Mouse (Mus musculus) neural tube, embryonic 11.5 days (tissue): ENCODE measurements around the gene Igfbp4. TPM values are rescaled to one million over a fixed set of nuclear protein-coding genes. Genes with fewer than 3 reads are reported as not detected.

Source experiments
- ATAC-seq: fragments of 200-750 bp; cut with Nextera tagmentation; 2 replicates; pipeline ENCODE4 v1.8.0; 2017; ENCODE audit warnings: moderate number of reproducible peaks, mild to moderate bottlenecking, moderate TSS enrichment, moderate library complexity; ENCODE audit not compliant: insufficient read depth, low FRiP score, low TSS enrichment
- DNase-seq: peaks from one replicate; pipeline ENCODE4 v3.0.0-alpha.2; 2015; ENCODE audit warnings: low spot score
- H3K27ac ChIP-seq: fragments of 300-500 bp; sonication (generic); 2 replicates; pipeline ENCODE4 v1.5.1; 2014; ENCODE audit warnings: low read depth, mild to moderate bottlenecking, low read length
- H3K27me3 ChIP-seq: fragments of 300-500 bp; sonication (generic); 2 replicates; pipeline ENCODE4 v1.6.1; 2014; ENCODE audit warnings: mild to moderate bottlenecking, low read length, mixed read lengths; ENCODE audit not compliant: control insufficient read depth, insufficient read depth
- H3K36me3 ChIP-seq: fragments of 300-500 bp; sonication (generic); 2 replicates; pipeline ENCODE4 v1.6.1; 2014; ENCODE audit warnings: mild to moderate bottlenecking, low read length, moderate library complexity, mixed read lengths; ENCODE audit not compliant: control insufficient read depth, insufficient read depth
- H3K4me1 ChIP-seq: fragments of 300-500 bp; sonication (generic); 2 replicates; pipeline ENCODE4 v1.6.1; 2014; ENCODE audit warnings: low read length, mixed read lengths; ENCODE audit not compliant: control insufficient read depth, insufficient read depth
- H3K4me2 ChIP-seq: fragments of 300-500 bp; sonication (generic); 2 replicates; pipeline ENCODE4 v1.6.1; 2014; ENCODE audit warnings: low read depth, mild to moderate bottlenecking, moderate library complexity
- H3K4me3 ChIP-seq: fragments of 300-500 bp; sonication (generic); 2 replicates; pipeline ENCODE4 v1.5.1; 2014; ENCODE audit warnings: low read depth, low read length
- H3K9ac ChIP-seq: fragments of 300-500 bp; sonication (generic); 2 replicates; pipeline ENCODE4 v1.6.1; 2014; ENCODE audit warnings: mild to moderate bottlenecking, low read length
- H3K9me3 ChIP-seq: fragments of 300-500 bp; sonication (generic); 2 replicates; pipeline ENCODE4 v1.6.1; 2016; ENCODE audit warnings: low read length; ENCODE audit not compliant: control insufficient read depth
- WGBS: fragments of 180-500 bp; shearing (Covaris S2); extraction: QIAGEN DNeasy Blood & Tissue Kit; methylation state at CpG from one replicate; pipeline ENCODE4 v1.1.7; 2014; 5-methylcytosine and 5-hydroxymethylcytosine counted together
- polyA plus RNA-seq: library from polyadenylated mRNA; unstranded; fragments of >200 nt; fragmentation: Nextera tagmentation; extraction: Ambion mirVana; gene quantifications from 2 replicates; pipeline ENCODE4 v1.2.1, GENCODE M21; 2014

The Igfbp4 gene
- polyA plus RNA-seq, 1 experiment from 2014 or later: 365 TPM

DNA sequence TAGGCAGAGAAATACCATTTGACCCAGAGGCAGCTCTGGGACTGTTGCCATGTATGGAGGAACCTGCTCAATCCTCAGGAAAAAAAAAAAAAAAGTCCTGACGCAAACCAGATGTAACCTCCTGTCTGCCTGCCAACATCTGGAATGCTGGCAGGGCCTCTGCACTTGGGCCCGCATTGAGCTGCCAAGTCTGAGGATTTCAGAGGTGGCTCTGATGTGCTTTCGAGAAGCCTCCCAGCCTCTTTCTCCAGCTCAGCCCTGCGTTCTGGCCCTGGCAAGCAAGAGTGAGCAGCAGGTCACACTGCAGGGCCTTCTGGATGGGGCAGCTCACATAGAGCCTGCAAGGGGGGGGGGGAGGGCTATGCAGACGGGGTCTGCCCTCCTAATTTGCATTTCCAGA lies 6.1 kb downstream of the Igfbp4 start:
- ATAC-seq: no peak
- Histone ChIP-seq H3K4me1 (peaks cover 14% of the 10 kb centered on the region; the same call in 1 of the 2 replicates), H3K27me3 (no peaks in the 10 kb centered on the region), H3K27ac (0 out of 2 replicates have a peak overlapping the region, but pooled peaks have one; percentile 54), H3K4me2 (no peak overlapping the region), H3K9ac (0 out of 2 replicates have a peak overlapping the region, but pooled peaks have one; percentile 29), H3K9me3 (no peaks in the 10 kb centered on the region), H3K4me3 (no peak overlapping the region), H3K36me3 (peaks cover 28% of the 10 kb centered on the region)
- no peak for DNase-seq
- 55% methylated on average over 5 of the region's 5 CpGs for WGBS

DNA sequence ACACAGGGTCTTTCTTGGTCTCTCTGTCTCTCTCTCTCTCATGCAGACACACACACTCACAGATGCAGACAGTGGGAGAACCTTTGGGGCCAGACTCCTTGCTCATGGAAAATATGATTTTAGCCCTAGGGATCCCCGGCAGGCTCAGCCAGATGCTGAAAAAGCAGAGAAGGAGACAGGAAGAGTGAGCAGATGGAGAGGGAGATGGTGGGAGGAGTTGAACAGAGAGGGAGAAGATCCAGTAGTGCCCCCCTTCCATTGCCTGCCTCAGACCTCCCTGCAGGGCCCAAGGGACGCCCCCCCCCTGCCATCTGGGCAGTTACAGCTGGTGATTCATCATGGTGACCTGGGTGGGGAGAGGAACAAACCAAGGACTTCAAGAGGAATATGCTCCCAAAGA lies 6.6 kb downstream of the Igfbp4 start:
- peaks cover 14% of the 10 kb centered on the region; the same call in 1 of the 2 replicates for H3K4me1 ChIP-seq
- no peak overlapping the region for H3K9ac ChIP-seq
- no peak overlapping the region for H3K4me2 ChIP-seq
- H3K36me3 ChIP-seq: peaks cover 28% of the 10 kb centered on the region
- 0 out of 2 replicates have a peak overlapping the region, but pooled peaks have one; percentile 54 for H3K27ac ChIP-seq
- H3K27me3 ChIP-seq: no peaks in the 10 kb centered on the region
- peak; percentile 23 for DNase-seq
- no peaks in the 10 kb centered on the region for H3K9me3 ChIP-seq
- 57% methylated on average over 2 of the region's 2 CpGs for WGBS
- no peak overlapping the region for H3K4me3 ChIP-seq
- no peak for ATAC-seq

DNA sequence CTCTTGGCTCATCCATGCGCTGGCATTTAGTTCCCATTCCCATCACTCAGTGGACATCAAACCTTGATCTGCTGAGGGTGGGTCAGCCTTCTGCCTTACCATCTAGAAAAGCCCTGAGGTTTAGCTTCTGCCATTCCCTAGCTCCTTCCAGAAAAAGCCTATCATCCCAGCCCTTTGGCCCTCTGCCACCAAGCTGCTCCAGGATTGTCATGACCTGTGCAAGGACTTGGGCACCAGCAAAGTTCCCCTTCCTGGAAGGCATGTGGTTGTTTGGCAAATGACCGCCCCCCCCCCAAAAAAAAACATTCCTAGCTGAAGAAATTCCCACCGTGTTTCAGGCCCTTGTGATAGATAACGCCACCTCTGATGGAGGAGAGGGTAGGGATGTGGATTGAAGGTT lies 14.1 kb downstream of the Igfbp4 start:
- DNase-seq (no peak), ATAC-seq (no peak)
- 48% methylated on average over 4 of the region's 4 CpGs for WGBS

DNA sequence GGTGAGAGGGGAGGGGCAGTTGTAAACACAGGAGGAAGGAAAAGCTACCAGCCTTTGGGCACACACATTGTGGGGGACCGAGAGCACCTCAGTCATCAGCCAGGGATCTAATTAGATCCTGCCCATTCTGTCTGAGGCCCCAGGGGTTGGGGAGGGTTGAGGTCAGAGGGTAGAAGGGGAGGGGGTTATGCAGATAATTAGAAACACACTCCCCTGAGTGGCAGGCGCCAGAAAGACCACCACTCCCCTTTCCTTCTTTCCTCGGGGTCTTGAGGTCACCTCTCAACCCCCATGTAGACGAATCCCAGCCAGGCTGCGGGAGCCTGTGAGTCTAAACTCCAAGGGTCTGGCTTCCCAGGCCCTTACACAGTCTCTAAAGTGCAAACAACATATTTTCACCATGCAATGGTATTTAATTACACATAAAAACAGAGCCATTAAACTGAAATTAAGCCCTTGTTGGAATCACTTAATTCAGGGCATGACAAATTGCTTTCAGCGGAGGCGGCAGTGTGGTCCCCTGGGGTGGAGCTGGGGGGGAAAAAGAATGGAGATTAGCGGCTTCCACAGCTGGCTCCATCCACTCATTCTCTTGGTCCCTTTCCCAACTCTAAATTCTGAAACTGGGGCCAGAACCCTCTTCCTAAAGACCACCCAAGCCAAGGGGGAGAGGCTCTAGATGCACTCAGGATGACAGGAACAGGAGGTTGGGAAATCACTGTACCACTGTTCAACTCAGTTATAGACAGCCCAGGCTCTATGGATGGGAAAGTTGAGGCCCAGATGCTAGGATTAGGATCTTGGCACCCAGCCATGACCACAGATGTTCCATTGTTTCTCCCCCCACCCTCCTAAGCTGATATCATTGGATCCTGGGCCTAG lies 14.8 kb downstream of the Igfbp4 start:
- H3K4me2 ChIP-seq: no peak overlapping the region
- H3K27ac ChIP-seq: 0 out of 2 replicates have a peak overlapping the region, but pooled peaks have one; percentile 14
- peaks cover 8% of the 10 kb centered on the region for H3K36me3 ChIP-seq
- H3K9me3 ChIP-seq: no peaks in the 10 kb centered on the region; the same call in 1 of the 2 replicates
- no peak overlapping the region for H3K4me3 ChIP-seq
- H3K4me1 ChIP-seq: peaks cover 10% of the 10 kb centered on the region
- DNase-seq: no peak
- H3K27me3 ChIP-seq: no peaks in the 10 kb centered on the region
- no peak for ATAC-seq
- H3K9ac ChIP-seq: no peak overlapping the region
- WGBS: 7% methylated on average over 8 of the region's 8 CpGs

More for the DNA sequence above, 14.1 kb downstream of the Igfbp4 start:
- no peak overlapping the region for H3K4me2 ChIP-seq
- H3K4me3 ChIP-seq: no peak overlapping the region
- H3K27me3 ChIP-seq: no peaks in the 10 kb centered on the region
- H3K9ac ChIP-seq: no peak overlapping the region
- no peaks in the 10 kb centered on the region; the same call in 1 of the 2 replicates for H3K9me3 ChIP-seq
- peaks cover 10% of the 10 kb centered on the region for H3K36me3 ChIP-seq
- peaks cover 10% of the 10 kb centered on the region for H3K4me1 ChIP-seq
- H3K27ac ChIP-seq: 0 out of 2 replicates have a peak overlapping the region, but pooled peaks have one; percentile 14

DNA sequence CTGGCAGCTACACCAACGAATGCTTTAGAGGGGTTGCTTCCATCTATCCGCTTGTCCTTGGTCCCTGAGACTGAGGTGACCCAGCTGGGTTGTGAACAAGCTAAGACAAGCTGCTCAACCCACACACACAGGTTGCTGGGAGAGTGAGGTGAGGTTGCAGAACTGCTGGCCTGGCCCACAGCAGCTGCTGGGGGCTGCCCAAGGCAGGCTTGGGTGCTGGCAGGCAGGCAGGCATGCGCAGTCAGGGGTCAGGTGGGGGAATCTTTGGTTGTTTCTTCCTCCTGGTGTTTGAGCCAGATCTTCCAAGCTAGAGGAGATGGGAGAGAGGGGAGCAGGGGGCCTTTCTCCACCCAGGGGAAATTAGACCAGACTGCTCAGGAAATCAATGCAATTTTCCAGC lies 19.4 kb downstream of the Igfbp4 start:
- Histone ChIP-seq H3K27me3 (no peaks in the 10 kb centered on the region), H3K9ac (peak overlapping the region; percentile 22; the same call in 1 of the 2 replicates), H3K4me3 (no peak overlapping the region), H3K4me2 (no peak overlapping the region), H3K27ac (no peak overlapping the region), H3K9me3 (no peaks in the 10 kb centered on the region; the same call in 1 of the 2 replicates), H3K4me1 (peaks cover 8% of the 10 kb centered on the region), H3K36me3 (no peaks in the 10 kb centered on the region)
- WGBS: 86% methylated on average over 3 of the region's 3 CpGs
- ATAC-seq: no peak
- no peak for DNase-seq

DNA sequence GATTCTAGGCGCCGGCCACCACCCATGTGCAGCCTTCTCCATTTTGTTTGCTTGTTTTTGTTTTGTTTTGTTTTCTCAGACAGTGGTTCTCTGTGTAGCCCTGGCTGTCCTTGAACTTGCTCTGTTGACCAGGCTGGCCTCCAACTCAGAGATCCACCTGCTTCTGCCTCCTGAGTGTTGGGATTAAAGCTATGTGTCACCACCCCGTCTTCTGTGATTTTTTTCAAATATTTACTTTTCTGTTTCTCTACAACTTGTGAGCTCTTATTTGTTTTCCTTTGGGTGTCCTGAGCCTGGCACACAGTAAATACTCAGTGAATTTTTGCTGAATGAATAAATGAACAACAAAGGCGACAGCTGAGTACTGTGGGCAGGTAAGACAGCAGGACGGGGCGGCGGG lies 21.6 kb downstream of the Igfbp4 start:
- ATAC-seq (no peak), DNase-seq (no peak)
- Histone ChIP-seq H3K4me3 (no peak overlapping the region), H3K27ac (no peak overlapping the region), H3K9me3 (no peaks in the 10 kb centered on the region; the same call in 1 of the 2 replicates), H3K27me3 (no peaks in the 10 kb centered on the region), H3K4me2 (no peak overlapping the region), H3K36me3 (no peaks in the 10 kb centered on the region), H3K9ac (no peak overlapping the region), H3K4me1 (no peaks in the 10 kb centered on the region)
- WGBS: 85% methylated on average over 7 of the region's 7 CpGs

DNA sequence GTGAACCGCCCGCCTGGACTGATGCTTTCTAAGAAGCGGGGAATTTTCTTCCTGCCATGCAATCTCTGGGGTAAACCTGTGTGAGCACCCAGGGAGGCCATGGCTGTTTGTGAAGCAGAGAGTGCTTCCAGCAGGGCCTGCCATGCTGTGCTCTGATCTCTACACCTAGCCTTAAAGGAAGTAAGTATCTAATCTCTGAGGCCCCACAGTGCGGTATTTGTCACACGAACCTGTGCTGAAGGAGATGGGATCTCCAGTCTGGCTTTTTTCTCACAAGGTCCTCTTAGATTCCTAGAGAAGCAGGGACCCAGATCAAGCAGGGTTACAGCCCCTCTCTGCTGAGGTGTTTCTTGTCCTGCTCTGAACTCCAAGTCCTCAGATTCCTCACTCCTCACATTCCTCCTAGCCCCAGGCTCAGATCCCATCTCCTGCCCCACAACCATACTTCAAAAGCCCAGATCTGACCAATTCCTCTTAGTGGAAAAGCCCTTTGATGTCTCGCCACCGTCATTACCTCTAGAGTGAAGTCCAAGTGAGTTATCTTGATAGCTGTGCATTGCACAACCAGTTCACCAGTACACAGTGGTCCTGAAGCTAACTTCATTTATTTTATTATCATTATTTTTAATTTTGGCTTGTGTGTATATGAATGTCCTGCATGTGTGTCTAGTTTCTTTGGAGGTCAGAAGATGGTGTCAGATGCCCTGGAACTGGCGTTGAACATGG lies 22.5 kb downstream of the Igfbp4 start:
- DNase-seq: no peak
- no peaks in the 10 kb centered on the region for H3K4me1 ChIP-seq
- H3K4me2 ChIP-seq: no peak overlapping the region
- WGBS: 33% methylated on average over 8 of the region's 8 CpGs
- H3K9me3 ChIP-seq: no peaks in the 10 kb centered on the region
- no peak overlapping the region for H3K9ac ChIP-seq
- H3K36me3 ChIP-seq: no peaks in the 10 kb centered on the region
- H3K4me3 ChIP-seq: no peak overlapping the region
- H3K27ac ChIP-seq: no peak overlapping the region
- no peaks in the 10 kb centered on the region for H3K27me3 ChIP-seq
- no peak for ATAC-seq

DNA sequence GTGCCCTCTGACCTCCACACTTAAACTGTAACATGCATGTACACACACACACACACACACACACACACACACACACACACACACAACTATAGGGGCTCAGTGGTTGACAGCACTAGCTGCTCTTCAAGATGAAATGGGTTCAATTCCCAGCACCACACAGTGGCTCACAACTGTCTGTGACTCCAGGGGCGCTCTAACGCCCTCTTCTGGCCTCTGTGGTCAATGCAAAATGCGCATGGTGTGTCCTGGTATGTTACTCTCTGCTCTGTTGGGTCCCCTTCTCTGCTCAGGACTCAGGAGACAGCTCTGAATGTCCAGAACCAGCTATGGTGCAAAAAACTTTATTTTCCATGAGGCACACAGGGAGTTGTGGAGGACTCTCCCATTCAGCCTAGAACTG lies 24.3 kb downstream of the Igfbp4 start:
- ATAC-seq (no peak), DNase-seq (no peak)
- no peaks in the 10 kb centered on the region for H3K4me1 ChIP-seq
- H3K36me3 ChIP-seq: no peaks in the 10 kb centered on the region
- 80% methylated on average over 3 of the region's 3 CpGs for WGBS
- no peaks in the 10 kb centered on the region for H3K27me3 ChIP-seq
- no peaks in the 10 kb centered on the region for H3K9me3 ChIP-seq
- no peak overlapping the region for H3K4me2 ChIP-seq
- H3K27ac ChIP-seq: no peak overlapping the region
- H3K9ac ChIP-seq: no peak overlapping the region
- no peak overlapping the region for H3K4me3 ChIP-seq
